Mouse (Mus musculus) right cerebral cortex, postnatal 14 days (tissue): ENCODE measurements around the gene Olfr1381.
"Not testable (repeated sequence)": the region's sequence is repeated elsewhere in the genome, so short reads cannot be mapped to it uniquely, and the experiment has no call there.

Experiments
- DNase-seq: peaks from one replicate; pipeline ENCODE4 v3.0.0; 2022

Olfr1381 gene

DNA sequence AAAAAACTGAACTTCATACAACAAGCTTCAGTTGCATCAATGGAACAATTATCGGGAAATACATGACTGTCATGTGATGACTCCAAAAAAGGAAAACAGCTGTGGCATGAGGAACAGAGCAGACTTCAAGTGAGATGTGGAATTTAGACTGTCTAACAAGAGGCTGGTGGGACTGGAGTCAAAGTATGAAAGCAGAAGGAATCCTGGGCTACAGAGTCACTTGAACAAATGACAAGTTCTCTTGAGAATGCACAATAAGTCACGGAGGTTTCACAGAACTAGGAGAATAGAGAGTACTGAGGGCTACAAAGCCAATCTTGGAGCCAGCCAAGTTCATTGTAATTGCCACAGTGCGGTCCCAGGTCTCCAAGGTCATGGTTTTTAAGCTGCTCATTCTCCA, at the start of gene Olfr1381:
Gene Olfr1381 (plus strand): TSS at position 301 of the 400 bp plus-strand sequence.
- not testable (repeated sequence) for DNase-seq

DNA sequence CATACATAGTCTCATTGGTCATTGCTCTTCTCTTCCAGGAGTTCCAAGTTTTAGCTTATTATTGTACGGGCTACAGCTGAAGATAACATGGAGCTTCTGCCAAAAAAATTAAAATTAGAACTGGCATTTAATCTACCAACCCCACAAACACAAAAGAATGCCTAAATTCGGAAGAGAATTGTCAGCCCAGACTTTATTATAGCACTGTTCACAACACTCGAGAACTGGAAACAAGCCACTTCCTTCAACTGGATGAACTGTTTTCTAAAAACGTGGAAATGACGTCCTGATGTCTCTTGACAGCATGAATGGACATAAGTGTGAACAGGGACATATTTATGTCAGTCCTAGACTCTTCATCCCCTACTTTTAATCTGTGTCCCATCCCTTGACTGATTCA, 25.2 kb upstream of the Olfr1381 start:
- no peak for DNase-seq

GRCm38 (mm10) chr11:49519348-49519747, 23.9 kb upstream of the Olfr1381 start, which contains the start of gene Olfr1383:
Gene Olfr1383, plus strand, starts transcription at chr11:49519648.
- no peak for DNase-seq

- DNase-seq, result no peak
Measured at GRCm38 (mm10) chr11:49527947-49528346, 15.3 kb upstream of the Olfr1381 start, which contains the start of gene Olfr1382. Gene Olfr1382, plus strand, starts transcription at chr11:49528247.

- no peak for DNase-seq
Measured at GRCm38 (mm10) chr11:49532761-49533160, 10.5 kb upstream of the Olfr1381 start.

- DNase-seq, result peak; percentile 11
Measured at GRCm38 (mm10) chr11:49536631-49537030, 6.6 kb upstream of the Olfr1381 start.

DNA sequence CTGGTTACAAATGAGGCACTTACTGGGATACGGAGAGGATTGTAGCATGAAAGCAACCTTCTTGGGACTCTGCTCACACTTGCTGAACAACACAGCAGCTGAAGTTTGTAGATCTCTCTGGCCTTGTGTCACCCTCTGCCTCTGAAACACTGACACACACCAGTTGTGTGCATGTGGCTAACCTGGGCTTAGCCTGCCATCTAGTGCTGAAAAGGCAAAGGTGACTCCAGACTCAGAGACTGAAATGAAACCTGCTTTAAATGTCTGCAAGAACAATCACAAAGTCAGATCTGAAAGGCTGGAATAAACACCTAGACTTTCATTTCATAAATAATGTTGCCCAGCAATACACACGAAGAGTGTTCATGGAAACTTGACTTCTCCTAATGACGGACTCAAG, 10.8 kb downstream of the Olfr1381 start:
- peak; percentile 12 for DNase-seq

- not testable (repeated sequence) for DNase-seq
Measured at GRCm38 (mm10) chr11:49556578-49556977, 13.3 kb downstream of the Olfr1381 start, which contains the start of gene Olfr1380. Gene Olfr1380, plus strand, starts transcription at chr11:49556878.

- DNase-seq, result not testable (repeated sequence)
Measured at GRCm38 (mm10) chr11:49575054-49575453, 31.8 kb downstream of the Olfr1381 start.

DNA sequence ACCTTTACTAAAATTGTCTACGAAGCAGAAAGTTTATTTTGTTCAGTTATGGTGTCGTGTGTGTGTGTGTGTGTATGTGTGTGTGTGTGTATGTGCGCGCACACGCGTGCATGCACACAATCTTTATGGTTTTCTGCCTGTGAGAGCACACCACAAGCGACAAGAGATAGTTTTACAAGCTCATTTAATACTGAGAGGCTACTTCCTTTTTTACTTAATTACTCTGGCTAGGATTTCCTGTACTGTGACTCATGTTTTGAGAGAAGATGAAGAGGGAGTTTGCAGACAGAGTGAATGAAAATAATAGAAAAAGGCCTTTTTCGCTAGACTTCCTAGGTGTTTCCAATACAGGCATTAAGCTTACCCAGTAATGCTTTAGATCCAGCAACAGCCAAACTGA, 37.2 kb downstream of the Olfr1381 start:
- DNase-seq, result not testable (repeated sequence)

GRCm38 (mm10) chr11:49590213-49590612, 47.0 kb downstream of the Olfr1381 start:
- DNase-seq, result no peak

DNA sequence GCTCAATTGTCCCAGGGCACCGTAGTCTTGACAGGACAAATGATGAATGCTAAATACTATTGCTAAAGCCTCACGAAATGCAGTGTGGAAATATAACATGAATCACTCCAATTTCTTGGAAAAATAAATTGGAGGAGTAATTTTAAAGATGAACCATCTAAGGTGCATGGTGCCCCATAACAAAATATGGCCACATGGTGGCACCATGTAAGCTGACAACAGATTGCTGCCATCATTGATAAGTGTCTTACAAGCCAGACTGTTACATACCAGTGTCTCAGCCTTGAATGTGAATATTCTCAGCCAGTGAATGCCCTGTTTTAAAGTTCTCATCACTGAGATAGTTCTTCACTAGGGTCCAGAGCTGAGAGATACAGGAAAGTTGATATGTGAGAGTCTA, 53.9 kb downstream of the Olfr1381 start:
- DNase-seq, result not testable (repeated sequence)
